Mouse (Mus musculus): ENCODE measurements around the gene Cacng7.

DNA sequence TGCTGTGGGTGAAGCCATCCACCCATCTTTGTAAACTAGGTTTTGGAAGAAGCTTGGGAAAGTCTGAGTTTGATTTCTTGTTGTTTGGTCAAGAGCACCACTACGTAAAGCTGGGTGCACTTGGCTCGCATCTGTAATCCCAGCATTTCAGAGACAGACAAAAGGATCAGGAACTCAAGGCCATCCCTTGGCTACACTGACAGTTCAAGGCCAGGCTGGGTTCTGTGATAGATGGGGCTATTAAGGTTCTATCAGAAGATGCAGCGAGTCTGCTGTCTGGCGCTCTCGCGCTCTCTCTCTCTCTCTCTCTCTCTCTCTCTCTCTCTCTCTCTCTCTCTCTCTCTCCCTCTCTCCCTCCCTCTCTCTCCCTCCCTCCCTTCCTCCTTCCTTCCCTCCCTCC lies 22.1 kb downstream of the Cacng7 start:
- TF ChIP-seq CTCF (IDR thresholded peaks at IDR 0.05; ENCODE audit: low read depth) (no peak), EP300 (IDR thresholded peaks at IDR 0.05; ENCODE audit: low read depth) (no peak)
